Mouse (Mus musculus) MEL (cell line): ENCODE measurements at regions not wholly inside any gene's neighbourhood (a gene's known extent, or its start where the extent isn't known, plus 50 kb on each side); places are given as distances from the start of the nearest gene placed in this dataset.

ENCODE experiments used
- DNase-seq: peaks from one replicate; pipeline ENCODE4 v3.0.0; 2011; ENCODE audit warnings: low read depth, low spot score
- H3K27ac ChIP-seq: 2 replicates; pipeline ENCODE4 v1.5.1; 2012; ENCODE audit warnings: low read depth, mild to moderate bottlenecking, control low read depth, low read length, moderate library complexity; ENCODE audit not compliant: control insufficient read depth
- H3K27me3 ChIP-seq, 2 experiments: fragments of 150-350 bp in 1 of 2; sonication (generic) in 1 of 2; 2 replicates each; pipeline ENCODE4 v1.6.1; 2012; ENCODE audit warnings: low read length in 2 of 2, mild to moderate bottlenecking in 2 of 2, improper control_type of control experiment in 1 of 2, moderate library complexity in 1 of 2; ENCODE audit not compliant: insufficient read depth in 2 of 2, control insufficient read depth in 1 of 2
- H3K36me3 ChIP-seq, 2 experiments: 2 replicates each; pipeline ENCODE4 v1.6.1; 2012 to 2014; ENCODE audit warnings: low read length in 2 of 2, improper control_type of control experiment in 1 of 2, inconsistent platforms in 1 of 2, mild to moderate bottlenecking in 1 of 2; ENCODE audit not compliant: insufficient read depth in 2 of 2, control insufficient read depth in 1 of 2
- H3K4me1 ChIP-seq, 2 experiments: fragments of 150-350 bp in 1 of 2; sonication (generic) in 1 of 2; 2 replicates each; pipeline ENCODE4 v1.6.1; 2012; ENCODE audit warnings: low read length in 2 of 2, improper control_type of control experiment in 1 of 2, mild to moderate bottlenecking in 1 of 2; ENCODE audit not compliant: insufficient read depth in 2 of 2, control insufficient read depth in 1 of 2
- H3K4me3 ChIP-seq, 2 experiments: fragments of 150-350 bp in 1 of 2; sonication (generic) in 1 of 2; 2 replicates each; pipeline ENCODE4 v1.5.1; 2012; ENCODE audit warnings: low read depth in 2 of 2, low read length in 2 of 2, mild to moderate bottlenecking in 2 of 2, moderate library complexity in 2 of 2, control low read depth in 1 of 2, improper control_type of control experiment in 1 of 2; ENCODE audit not compliant: control insufficient read depth in 1 of 2, insufficient read depth in 1 of 2
- H3K79me2 ChIP-seq: 2 replicates; pipeline ENCODE4 v1.6.1; 2012; ENCODE audit warnings: mild to moderate bottlenecking, low read length, moderate library complexity; ENCODE audit not compliant: control insufficient read depth, poor library complexity, insufficient read depth
- H3K9ac ChIP-seq: 2 replicates; pipeline ENCODE4 v1.6.1; 2012; ENCODE audit warnings: low read depth, mild to moderate bottlenecking, control low read depth, low read length, moderate library complexity; ENCODE audit not compliant: control insufficient read depth, poor library complexity, severe bottlenecking
- H3K9me3 ChIP-seq: fragments of 150-350 bp; sonication (generic); replicated peaks from 2 replicates; pipeline ENCODE4 v1.6.1; 2012; ENCODE audit warnings: mild to moderate bottlenecking, low read length, improper control_type of control experiment, moderate library complexity; ENCODE audit not compliant: insufficient read depth
- CTCF ChIP-seq, 3 experiments: IDR thresholded peaks in 2 of 3; conservative IDR thresholded peaks in 1 of 3; 2 replicates each; pipeline ENCODE4 v1.5.1; 2011 to 2012; ENCODE audit warnings: low read length in 3 of 3, low read depth in 2 of 3, mild to moderate bottlenecking in 2 of 3, improper control_type of control experiment in 1 of 3, inconsistent platforms in 1 of 3, mixed read lengths in 1 of 3, moderate library complexity in 1 of 3; ENCODE audit not compliant: control insufficient read depth in 1 of 3, insufficient read depth in 1 of 3, poor library complexity in 1 of 3, severe bottlenecking in 1 of 3
- E2F4 ChIP-seq: IDR thresholded peaks from 2 replicates; pipeline ENCODE4 v1.6.1; 2011; ENCODE audit warnings: low read depth, low read length, improper control_type of control experiment, borderline replicate concordance
- EP300 ChIP-seq, 2 experiments: IDR thresholded peaks; 2 replicates each; pipeline ENCODE4 v1.6.1; 2011; ENCODE audit warnings: improper control_type of control experiment in 2 of 2, low read length in 2 of 2, low read depth in 1 of 2, mild to moderate bottlenecking in 1 of 2
- GABPA ChIP-seq: IDR thresholded peaks from 2 replicates; pipeline ENCODE4 v1.6.1; 2012; ENCODE audit warnings: low read depth, mild to moderate bottlenecking, inconsistent platforms, low read length, improper control_type of control experiment, moderate library complexity
- MAFK ChIP-seq: IDR thresholded peaks from 2 replicates; pipeline ENCODE4 v1.6.1; 2011; ENCODE audit warnings: low read depth, mild to moderate bottlenecking, low read length, improper control_type of control experiment, borderline replicate concordance
- MEF2A ChIP-seq: IDR thresholded peaks from 2 replicates; pipeline ENCODE4 v1.6.1; 2014; ENCODE audit warnings: low read depth, mild to moderate bottlenecking, inconsistent platforms, low read length, improper control_type of control experiment; ENCODE audit not compliant: poor library complexity, insufficient replicate concordance, severe bottlenecking; ENCODE audit errors: extremely low read depth
- MYB ChIP-seq: IDR thresholded peaks from 2 replicates; pipeline ENCODE4 v1.6.1; 2011; ENCODE audit warnings: mild to moderate bottlenecking, low read depth, low read length, improper control_type of control experiment
- NELFE ChIP-seq: IDR thresholded peaks from 2 replicates; pipeline ENCODE4 v1.6.1; 2011; ENCODE audit warnings: low read depth, low read length, improper control_type of control experiment
- POLR2A ChIP-seq, 2 experiments: IDR thresholded peaks; 2 replicates each; pipeline ENCODE4 v1.6.1; 2011 to 2012; ENCODE audit warnings: low read length in 2 of 2, mild to moderate bottlenecking in 2 of 2, control low read depth in 1 of 2, improper control_type of control experiment in 1 of 2, low read depth in 1 of 2, moderate library complexity in 1 of 2; ENCODE audit not compliant: control insufficient read depth in 1 of 2, insufficient read depth in 1 of 2, poor library complexity in 1 of 2
- POLR2AphosphoS2 ChIP-seq: IDR thresholded peaks from 2 replicates; pipeline ENCODE4 v1.6.1; 2011; ENCODE audit warnings: low read length, improper control_type of control experiment
- RAD21 ChIP-seq: IDR thresholded peaks from 2 replicates; pipeline ENCODE4 v1.6.1; 2011; ENCODE audit warnings: mild to moderate bottlenecking, low read depth, low read length, improper control_type of control experiment
- RCOR1 ChIP-seq: IDR thresholded peaks from 2 replicates; pipeline ENCODE4 v1.6.1; 2012; ENCODE audit warnings: low read depth, mild to moderate bottlenecking, inconsistent platforms, low read length, improper control_type of control experiment
- SIN3A ChIP-seq: IDR thresholded peaks from 2 replicates; pipeline ENCODE4 v1.6.1; 2012; ENCODE audit warnings: low read length, improper control_type of control experiment, inconsistent platforms
- SMC3 ChIP-seq: IDR thresholded peaks from 2 replicates; pipeline ENCODE4 v1.6.1; 2011; ENCODE audit warnings: low read depth, low read length, improper control_type of control experiment
- TAL1 ChIP-seq: IDR thresholded peaks from 2 replicates; pipeline ENCODE4 v1.6.1; 2012; ENCODE audit warnings: mild to moderate bottlenecking, inconsistent platforms, low read length, moderate library complexity, mixed read lengths
- TCF12 ChIP-seq: IDR thresholded peaks from 2 replicates; pipeline ENCODE4 v1.6.1; 2014; ENCODE audit warnings: low read depth, mild to moderate bottlenecking, inconsistent platforms, low read length, improper control_type of control experiment, moderate library complexity
- USF1 ChIP-seq: IDR thresholded peaks from 2 replicates; pipeline ENCODE4 v1.6.1; 2014; ENCODE audit warnings: low read depth, mild to moderate bottlenecking, inconsistent platforms, low read length, improper control_type of control experiment, moderate library complexity
- ZMIZ1 ChIP-seq: IDR thresholded peaks from 2 replicates; pipeline ENCODE4 v1.6.1; 2012; ENCODE audit warnings: low read depth, mild to moderate bottlenecking, inconsistent platforms, low read length, improper control_type of control experiment, moderate library complexity
- ZNF384 ChIP-seq: IDR thresholded peaks from 2 replicates; pipeline ENCODE4 v1.6.1; 2012; ENCODE audit warnings: low read depth, mild to moderate bottlenecking, inconsistent platforms, low read length, improper control_type of control experiment

- Histone ChIP-seq H3K27ac (no peak overlapping the region), H3K36me3 (no peaks in the 10 kb centered on the region), H3K4me3 (no peak overlapping the region), H3K9me3 (no peaks in the 10 kb centered on the region), H3K4me1 (no peaks in the 10 kb centered on the region), H3K79me2 (no peaks in the 10 kb centered on the region), H3K27me3 (peaks cover 3 to 6% of the 10 kb centered on the region in 2 experiments), H3K9ac (no peak overlapping the region)
- peak; percentile 8 for DNase-seq
- 0 out of 2 replicates have a peak, but pooled peaks have one; percentile 27 for TF ChIP-seq TCF12
- no peak for TF ChIP-seq NELFE
These were observed 82.3 kb downstream of the Hif1an start for GRCm38 (mm10) chr19:44644929-44645328.

GRCm38 (mm10) chr19:44646548-44646947, 83.9 kb downstream of the Hif1an start:
- DNase-seq = no peak
- H3K4me1 ChIP-seq = no peaks in the 10 kb centered on the region
- H3K36me3 ChIP-seq = no peaks in the 10 kb centered on the region
- no peak for TF ChIP-seq ZMIZ1
- TF ChIP-seq SMC3 = no peak
- TF ChIP-seq SIN3A = no peak
- TF ChIP-seq CTCF (IDR thresholded peaks at IDR 0.05 in 2 of 3, conservative IDR thresholded peaks at IDR 0.05 in 1 of 3; ENCODE audit: control insufficient read depth in 1 of 3, insufficient read depth in 1 of 3, low read depth in 2 of 3, low read length in 3 of 3, poor library complexity in 1 of 3, severe bottlenecking in 1 of 3) = no peak
- TF ChIP-seq EP300 (IDR thresholded peaks at IDR 0.05; ENCODE audit: low read depth in 1 of 2, low read length in 2 of 2) = no peak
- TF ChIP-seq GABPA = no peak
- TF ChIP-seq POLR2A (IDR thresholded peaks at IDR 0.05; ENCODE audit: control insufficient read depth in 1 of 2, insufficient read depth in 1 of 2, low read depth in 1 of 2, low read length in 2 of 2, poor library complexity in 1 of 2) = no peak
- TF ChIP-seq TAL1 = no peak
- no peak for TF ChIP-seq MAFK
- no peak for TF ChIP-seq E2F4
- no peak for TF ChIP-seq NELFE
- TF ChIP-seq RCOR1 = no peak
- TF ChIP-seq MYB = no peak
- TF ChIP-seq RAD21 = no peak
- no peak for TF ChIP-seq POLR2AphosphoS2
- TF ChIP-seq MEF2A = no peak
- no peak for TF ChIP-seq USF1
- TF ChIP-seq ZNF384 = no peak
- H3K9ac ChIP-seq = no peak overlapping the region
- H3K4me3 ChIP-seq = no peak overlapping the region
- H3K27me3 ChIP-seq = peaks cover 3 to 6% of the 10 kb centered on the region in 2 experiments
- H3K9me3 ChIP-seq = no peaks in the 10 kb centered on the region
- H3K79me2 ChIP-seq = no peaks in the 10 kb centered on the region
- H3K27ac ChIP-seq = no peak overlapping the region
